Mouse (Mus musculus): ENCODE data around the gene Rnf183. TPM values are rescaled to one million over a fixed set of nuclear protein-coding genes. Genes with fewer than 3 reads are reported as not detected.

The Rnf183 gene
- polyA plus RNA-seq, 1 experiment, result 2.3 TPM

DNA sequence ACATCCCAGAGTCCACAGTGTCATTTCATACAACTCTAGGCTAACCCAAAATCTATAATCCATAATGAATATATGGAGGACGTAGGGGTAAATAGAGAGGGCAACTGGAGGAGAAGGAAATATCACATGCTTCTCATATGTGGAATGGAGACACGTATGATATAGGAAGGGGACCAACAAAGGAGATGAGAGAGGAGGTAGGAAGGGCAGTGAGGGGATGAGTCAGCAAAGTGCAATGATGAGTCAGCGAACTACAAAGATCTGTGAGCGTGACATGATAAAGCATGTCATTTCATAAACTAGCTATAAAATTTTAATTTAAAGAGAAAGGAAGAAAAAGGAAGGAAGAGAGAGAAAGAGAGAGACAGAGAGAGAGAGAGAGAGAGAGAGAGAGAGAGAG lies 3.5 kb downstream of the Rnf183 start:
- no peak for TF ChIP-seq POLR2A (IDR thresholded peaks at IDR 0.05; ENCODE audit: low read depth, low read length)
- no peak for TF ChIP-seq CTCF (IDR thresholded peaks at IDR 0.05; ENCODE audit: extremely low read depth, insufficient read length, insufficient replicate concordance, low read depth, low read length)
- 78% methylated on average over 4 of the region's 4 CpGs for WGBS
- no peak overlapping the region for H3K27ac ChIP-seq (ENCODE audit: insufficient read depth, low read depth, low read length)
- peaks cover 7% of the 10 kb centered on the region; the same call in 1 of the 2 replicates for H3K4me1 ChIP-seq (ENCODE audit: control insufficient read depth, insufficient read depth, insufficient read length, low read length)
- H3K4me3 ChIP-seq (ENCODE audit: low read depth, low read length), result no peak overlapping the region
- H3K36me3 ChIP-seq (ENCODE audit: control insufficient read depth, insufficient read depth, low read length), result no peaks in the 10 kb centered on the region
- no peaks in the 10 kb centered on the region for H3K27me3 ChIP-seq (ENCODE audit: control insufficient read depth, insufficient read depth, low read length)

DNA sequence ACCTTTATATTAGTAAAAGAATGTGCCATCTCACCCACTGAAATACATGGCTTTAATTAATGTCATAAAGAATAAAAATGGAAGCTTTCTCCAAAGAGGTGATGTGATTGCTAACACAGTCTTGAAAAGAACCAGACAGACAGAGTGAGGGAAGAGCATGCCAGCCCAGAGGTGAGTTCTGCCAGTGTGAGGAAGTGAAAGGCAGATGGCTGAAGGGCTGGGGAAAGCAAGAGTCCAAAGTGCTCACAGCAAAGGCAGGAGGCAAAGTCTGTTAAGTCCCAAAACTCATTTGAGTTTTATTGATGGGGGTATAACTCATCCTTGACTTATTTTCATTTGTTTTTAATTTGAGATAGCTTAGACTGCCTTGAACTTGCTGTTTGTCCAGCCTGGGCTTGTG lies 4.4 kb downstream of the Rnf183 start:
- Histone ChIP-seq H3K4me1 (ENCODE audit: control insufficient read depth, insufficient read depth, insufficient read length, low read length) (peaks cover 7% of the 10 kb centered on the region; the same call in 1 of the 2 replicates), H3K4me3 (ENCODE audit: low read depth, low read length) (no peak overlapping the region), H3K36me3 (ENCODE audit: control insufficient read depth, insufficient read depth, low read length) (no peaks in the 10 kb centered on the region), H3K27me3 (ENCODE audit: control insufficient read depth, insufficient read depth, low read length) (no peaks in the 10 kb centered on the region), H3K27ac (ENCODE audit: insufficient read depth, low read depth, low read length) (no peak overlapping the region)
- TF ChIP-seq CTCF (IDR thresholded peaks at IDR 0.05; ENCODE audit: extremely low read depth, insufficient read length, insufficient replicate concordance, low read depth, low read length) (no peak), POLR2A (IDR thresholded peaks at IDR 0.05; ENCODE audit: low read depth, low read length) (no peak)

DNA sequence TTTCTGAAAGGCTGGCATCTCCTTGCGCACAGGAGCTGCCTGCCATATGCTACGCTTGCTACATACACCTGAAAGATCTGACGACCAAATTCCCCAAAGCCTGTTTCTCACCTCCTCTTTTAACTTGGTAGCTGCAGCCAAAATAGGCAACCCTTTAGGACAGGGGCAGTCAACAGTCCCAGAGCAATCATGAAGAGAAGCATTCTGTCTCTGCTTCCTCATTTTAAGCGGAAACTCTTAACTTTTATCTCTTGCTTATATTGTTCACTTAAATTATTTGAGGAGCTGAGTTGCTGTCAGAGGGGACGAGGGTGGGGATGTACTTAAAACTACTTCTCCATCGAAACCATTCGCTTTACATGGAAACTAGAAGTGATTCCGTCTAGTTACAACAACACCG lies 5.4 kb downstream of the Rnf183 start:
- H3K36me3 ChIP-seq (ENCODE audit: control insufficient read depth, insufficient read depth, low read length), result peaks cover 4% of the 10 kb centered on the region
- peaks cover 5% of the 10 kb centered on the region; the same call in 1 of the 2 replicates for H3K4me1 ChIP-seq (ENCODE audit: control insufficient read depth, insufficient read depth, insufficient read length, low read length)
- WGBS, result 91% methylated on average over 9 of the region's 9 CpGs
- no peak overlapping the region for H3K4me3 ChIP-seq (ENCODE audit: low read depth, low read length)
- no peaks in the 10 kb centered on the region for H3K27me3 ChIP-seq (ENCODE audit: control insufficient read depth, insufficient read depth, low read length)
- TF ChIP-seq POLR2A (IDR thresholded peaks at IDR 0.05; ENCODE audit: low read depth, low read length) (no peak), CTCF (IDR thresholded peaks at IDR 0.05; ENCODE audit: extremely low read depth, insufficient read length, insufficient replicate concordance, low read depth, low read length) (no peak)
- no peak overlapping the region for H3K27ac ChIP-seq (ENCODE audit: insufficient read depth, low read depth, low read length)

DNA sequence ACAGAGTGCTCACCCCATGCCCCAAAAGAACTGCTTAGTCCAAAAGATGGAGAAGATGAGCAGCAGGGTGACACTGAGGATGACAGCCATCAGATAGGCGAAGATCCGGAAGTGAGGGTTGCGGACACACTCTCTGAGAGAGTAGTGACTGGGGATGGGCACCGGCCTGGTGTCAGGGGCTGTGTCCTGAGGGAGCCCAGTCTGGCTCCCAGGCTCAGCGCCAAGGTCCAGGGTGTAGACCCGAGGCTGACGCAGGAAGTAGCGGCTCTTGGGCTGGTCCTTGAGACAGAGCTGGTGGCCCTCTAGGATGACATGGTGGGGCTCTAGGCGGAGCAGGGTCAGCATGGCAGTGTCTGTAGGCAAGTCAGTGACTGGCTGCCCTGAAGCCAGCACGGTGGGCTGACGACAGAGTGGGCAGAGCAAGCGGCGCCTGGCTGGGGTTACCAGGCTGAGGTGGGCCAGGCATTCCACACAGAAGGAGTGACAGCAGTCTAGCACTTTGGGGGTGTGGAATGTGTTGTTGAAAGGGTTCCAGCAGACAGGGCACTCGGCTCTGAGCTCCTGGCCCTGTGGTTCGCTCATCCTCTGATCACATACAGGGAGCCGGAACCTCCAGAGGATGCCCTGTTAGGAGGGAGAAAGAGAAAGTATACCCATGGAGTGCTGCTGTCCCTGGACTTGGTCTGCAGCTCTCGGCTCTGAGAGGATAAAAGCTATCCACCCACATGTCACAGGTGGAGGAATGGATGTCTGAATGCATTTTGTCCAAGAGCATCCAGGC lies 6.9 kb downstream of the Rnf183 start:
- H3K4me3 ChIP-seq (ENCODE audit: low read depth, low read length), result no peak overlapping the region
- H3K27me3 ChIP-seq (ENCODE audit: control insufficient read depth, insufficient read depth, low read length), result no peaks in the 10 kb centered on the region
- no peak overlapping the region for H3K27ac ChIP-seq (ENCODE audit: insufficient read depth, low read depth, low read length)
- H3K4me1 ChIP-seq (ENCODE audit: control insufficient read depth, insufficient read depth, insufficient read length, low read length), result no peaks in the 10 kb centered on the region
- peaks cover 15% of the 10 kb centered on the region for H3K36me3 ChIP-seq (ENCODE audit: control insufficient read depth, insufficient read depth, low read length)
- WGBS, result 71% methylated on average over 17 of the region's 17 CpGs
- TF ChIP-seq CTCF (IDR thresholded peaks at IDR 0.05; ENCODE audit: extremely low read depth, insufficient read length, insufficient replicate concordance, low read depth, low read length) (no peak), POLR2A (IDR thresholded peaks at IDR 0.05; ENCODE audit: low read depth, low read length) (no peak)

DNA sequence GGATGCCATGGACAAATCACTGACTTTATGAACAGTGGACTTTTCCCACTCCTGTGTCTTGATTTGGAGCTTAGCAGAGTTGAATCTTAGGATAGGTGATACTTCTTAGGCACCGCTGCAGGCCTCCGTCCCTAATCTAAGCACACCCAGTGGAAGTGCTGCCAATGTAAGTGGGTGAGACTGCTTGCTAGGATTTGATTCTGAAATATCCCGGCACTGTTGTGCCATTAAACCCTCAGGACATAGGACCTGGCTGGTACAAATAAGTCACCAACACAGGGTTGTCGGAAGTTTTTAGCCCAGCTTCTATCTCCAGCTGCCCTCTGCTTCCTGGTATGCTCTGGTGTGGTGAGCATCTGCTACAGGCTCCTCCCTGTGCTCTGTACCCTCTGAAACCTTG lies 9.2 kb downstream of the Rnf183 start:
- TF ChIP-seq POLR2A (IDR thresholded peaks at IDR 0.05; ENCODE audit: low read depth, low read length), result no peak
- TF ChIP-seq CTCF (IDR thresholded peaks at IDR 0.05; ENCODE audit: extremely low read depth, insufficient read length, insufficient replicate concordance, low read depth, low read length), result no peak
- no peak overlapping the region for H3K27ac ChIP-seq (ENCODE audit: insufficient read depth, low read depth, low read length)
- peaks cover 33% of the 10 kb centered on the region for H3K36me3 ChIP-seq (ENCODE audit: control insufficient read depth, insufficient read depth, low read length)
- no peaks in the 10 kb centered on the region for H3K4me1 ChIP-seq (ENCODE audit: control insufficient read depth, insufficient read depth, insufficient read length, low read length)
- 92% methylated on average over 4 of the region's 4 CpGs for WGBS
- H3K4me3 ChIP-seq (ENCODE audit: low read depth, low read length), result no peak overlapping the region
- no peaks in the 10 kb centered on the region for H3K27me3 ChIP-seq (ENCODE audit: control insufficient read depth, insufficient read depth, low read length)

DNA sequence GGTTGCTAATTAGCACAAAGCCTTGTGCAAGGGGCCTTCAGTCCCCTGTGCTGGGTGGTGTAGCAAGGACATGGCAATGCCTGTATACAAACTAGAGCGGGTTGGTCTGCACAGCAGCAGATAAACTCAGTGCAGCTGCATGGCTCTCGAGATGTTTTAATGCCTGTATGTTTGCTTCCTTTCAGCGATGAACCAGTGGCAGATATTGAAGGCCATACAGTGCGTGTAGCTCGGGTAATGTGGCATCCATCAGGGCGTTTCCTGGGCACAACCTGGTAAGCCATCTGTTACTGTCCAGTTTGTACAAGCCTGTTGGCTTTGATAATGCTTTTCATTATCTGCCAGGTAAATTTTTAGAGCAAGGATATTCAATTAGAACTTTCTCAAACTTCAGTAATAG lies 16.0 kb downstream of the Rnf183 start:
- 90% methylated on average over 6 of the region's 6 CpGs for WGBS
- TF ChIP-seq CTCF (IDR thresholded peaks at IDR 0.05; ENCODE audit: extremely low read depth, insufficient read length, insufficient replicate concordance, low read depth, low read length), result no peak
- no peak for TF ChIP-seq POLR2A (IDR thresholded peaks at IDR 0.05; ENCODE audit: low read depth, low read length)
- Histone ChIP-seq H3K4me3 (ENCODE audit: low read depth, low read length) (no peak overlapping the region), H3K27me3 (ENCODE audit: control insufficient read depth, insufficient read depth, low read length) (no peaks in the 10 kb centered on the region), H3K4me1 (ENCODE audit: control insufficient read depth, insufficient read depth, insufficient read length, low read length) (no peaks in the 10 kb centered on the region), H3K36me3 (ENCODE audit: control insufficient read depth, insufficient read depth, low read length) (peaks cover 91% of the 10 kb centered on the region), H3K27ac (ENCODE audit: insufficient read depth, low read depth, low read length) (no peak overlapping the region)

DNA sequence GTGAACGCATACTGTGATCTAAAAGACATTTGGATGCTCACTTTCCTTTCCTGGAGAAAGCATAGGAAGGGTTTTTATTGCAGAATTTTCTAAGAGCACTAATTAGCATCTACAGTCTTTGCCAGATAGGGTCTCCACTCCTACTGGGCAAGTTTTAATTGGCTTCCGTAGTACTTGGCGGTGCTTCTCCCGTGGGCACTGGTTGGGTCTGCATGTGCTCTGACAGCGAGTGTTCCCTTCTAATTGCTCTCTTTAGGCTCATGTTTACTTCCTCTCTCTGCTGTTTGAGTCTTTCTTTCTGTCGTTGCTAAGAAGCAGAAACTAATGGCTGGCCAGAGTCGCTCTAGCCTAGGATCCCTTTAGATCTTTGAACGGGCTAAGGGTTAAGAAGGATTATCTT lies 16.6 kb downstream of the Rnf183 start:
- peaks cover 88% of the 10 kb centered on the region for H3K36me3 ChIP-seq (ENCODE audit: control insufficient read depth, insufficient read depth, low read length)
- H3K27me3 ChIP-seq (ENCODE audit: control insufficient read depth, insufficient read depth, low read length), result no peaks in the 10 kb centered on the region
- H3K27ac ChIP-seq (ENCODE audit: insufficient read depth, low read depth, low read length), result no peak overlapping the region
- 86% methylated on average over 8 of the region's 8 CpGs for WGBS
- no peak for TF ChIP-seq CTCF (IDR thresholded peaks at IDR 0.05; ENCODE audit: extremely low read depth, insufficient read length, insufficient replicate concordance, low read depth, low read length)
- TF ChIP-seq POLR2A (IDR thresholded peaks at IDR 0.05; ENCODE audit: low read depth, low read length), result no peak
- H3K4me1 ChIP-seq (ENCODE audit: control insufficient read depth, insufficient read depth, insufficient read length, low read length), result no peaks in the 10 kb centered on the region
- no peak overlapping the region for H3K4me3 ChIP-seq (ENCODE audit: low read depth, low read length)

Measured in small intestine, adult 2 months (tissue).